Mouse (Mus musculus) heart, embryonic 11.5 days (tissue): ENCODE data around the gene Hs6st3. TPM values are rescaled to one million over a fixed set of nuclear protein-coding genes. Genes with fewer than 3 reads are reported as not detected.

Experiments
- ATAC-seq: fragments of 200-750 bp; cut with Nextera tagmentation; replicated peaks from 2 replicates; pipeline ENCODE4 v1.8.0; 2017; ENCODE audit warnings: moderate library complexity; ENCODE audit not compliant: insufficient number of reproducible peaks, low FRiP score, low TSS enrichment
- H3K27ac ChIP-seq: fragments of 300-500 bp; sonication (generic); 2 replicates; pipeline ENCODE4 v1.5.1; 2014; ENCODE audit warnings: mild to moderate bottlenecking, low read depth, low read length
- H3K27me3 ChIP-seq: fragments of 300-500 bp; sonication (generic); 2 replicates; pipeline ENCODE4 v1.6.1; 2014; ENCODE audit warnings: mild to moderate bottlenecking, low read length, mixed read lengths; ENCODE audit not compliant: control insufficient read depth, insufficient read depth
- H3K36me3 ChIP-seq: fragments of 300-500 bp; sonication (generic); 2 replicates; pipeline ENCODE4 v1.6.1; 2014; ENCODE audit warnings: mild to moderate bottlenecking, low read length, moderate library complexity, mixed read lengths; ENCODE audit not compliant: control insufficient read depth, insufficient read depth
- H3K4me1 ChIP-seq: fragments of 300-500 bp; sonication (generic); 2 replicates; pipeline ENCODE4 v1.6.1; 2014; ENCODE audit warnings: low read length; ENCODE audit not compliant: control insufficient read depth, insufficient read depth
- H3K4me2 ChIP-seq: fragments of 300-500 bp; sonication (generic); 2 replicates; pipeline ENCODE4 v1.6.1; 2014; ENCODE audit warnings: mild to moderate bottlenecking, moderate library complexity
- H3K4me3 ChIP-seq: fragments of 300-500 bp; sonication (generic); 2 replicates; pipeline ENCODE4 v1.5.1; 2014; ENCODE audit warnings: low read depth, low read length
- H3K9ac ChIP-seq: fragments of 300-500 bp; sonication (generic); 2 replicates; pipeline ENCODE4 v1.6.1; 2014; ENCODE audit warnings: mild to moderate bottlenecking, low read depth, low read length, moderate library complexity
- H3K9me3 ChIP-seq: fragments of 300-500 bp; sonication (generic); replicated peaks from 2 replicates; pipeline ENCODE4 v1.6.1; 2016; ENCODE audit warnings: low read length; ENCODE audit not compliant: control insufficient read depth
- WGBS: fragments of 180-500 bp; shearing (Covaris S2); extraction: QIAGEN DNeasy Blood & Tissue Kit; methylation state at CpG from one replicate; pipeline ENCODE4 v1.1.7; 2014; ENCODE audit not compliant: insufficient replicate concordance; 5-methylcytosine and 5-hydroxymethylcytosine counted together
- polyA plus RNA-seq: library from polyadenylated mRNA; unstranded; fragments of >200 nt; fragmentation: Nextera tagmentation; extraction: Ambion mirVana; gene quantifications from 2 replicates; pipeline ENCODE4 v1.2.1, GENCODE M21; 2014

Gene Hs6st3
- polyA plus RNA-seq, 1 experiment from 2014 or later = 0.20 TPM

DNA sequence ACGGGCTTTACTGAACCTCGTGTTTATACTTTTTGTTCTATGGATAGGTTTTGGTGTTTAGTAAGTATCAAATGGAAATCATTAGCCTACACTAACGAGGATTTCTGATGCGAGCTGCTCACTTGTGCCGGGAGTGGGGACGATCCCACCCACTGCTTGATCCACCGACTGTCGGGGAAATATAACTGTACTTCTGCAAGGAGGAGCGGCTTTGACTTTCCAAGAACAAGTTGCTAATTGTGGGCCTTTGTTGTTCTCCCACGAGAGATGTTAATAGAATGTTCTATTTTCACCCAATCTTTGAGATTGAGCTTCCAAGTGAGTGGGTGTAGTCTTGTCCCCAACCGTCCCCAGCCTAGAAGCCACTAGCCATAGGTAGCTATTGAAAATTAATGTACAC lies 209.1 kb downstream of the Hs6st3 start:
- Histone ChIP-seq H3K27me3 (no peaks in the 10 kb centered on the region), H3K36me3 (no peaks in the 10 kb centered on the region), H3K4me3 (no peak overlapping the region), H3K4me1 (no peaks in the 10 kb centered on the region), H3K9me3 (no peaks in the 10 kb centered on the region), H3K4me2 (no peak overlapping the region), H3K9ac (no peak overlapping the region), H3K27ac (no peak overlapping the region)
- WGBS = 89% methylated on average over 11 of the region's 11 CpGs
- no peak for ATAC-seq

DNA sequence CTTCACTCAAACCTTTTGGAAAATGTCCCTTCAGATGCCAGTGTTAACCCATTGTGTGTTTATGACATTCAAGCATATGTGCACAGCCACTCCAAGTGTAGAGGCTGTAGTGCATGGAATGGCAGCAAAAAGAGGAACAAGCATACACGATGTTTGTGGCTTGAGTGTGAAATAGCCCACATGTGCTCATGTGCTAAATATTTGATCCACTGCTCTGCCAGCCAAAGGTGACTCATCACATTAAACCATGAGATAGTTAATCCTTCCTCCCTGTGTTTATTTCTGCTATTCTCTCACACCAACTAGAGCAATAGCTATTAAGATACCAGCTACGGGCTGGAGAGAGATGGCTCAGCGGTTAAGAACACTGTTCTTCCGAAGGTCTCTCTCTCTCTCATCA lies 223.3 kb downstream of the Hs6st3 start:
- ATAC-seq = no peak
- 93% methylated on average over 4 of the region's 4 CpGs for WGBS

DNA sequence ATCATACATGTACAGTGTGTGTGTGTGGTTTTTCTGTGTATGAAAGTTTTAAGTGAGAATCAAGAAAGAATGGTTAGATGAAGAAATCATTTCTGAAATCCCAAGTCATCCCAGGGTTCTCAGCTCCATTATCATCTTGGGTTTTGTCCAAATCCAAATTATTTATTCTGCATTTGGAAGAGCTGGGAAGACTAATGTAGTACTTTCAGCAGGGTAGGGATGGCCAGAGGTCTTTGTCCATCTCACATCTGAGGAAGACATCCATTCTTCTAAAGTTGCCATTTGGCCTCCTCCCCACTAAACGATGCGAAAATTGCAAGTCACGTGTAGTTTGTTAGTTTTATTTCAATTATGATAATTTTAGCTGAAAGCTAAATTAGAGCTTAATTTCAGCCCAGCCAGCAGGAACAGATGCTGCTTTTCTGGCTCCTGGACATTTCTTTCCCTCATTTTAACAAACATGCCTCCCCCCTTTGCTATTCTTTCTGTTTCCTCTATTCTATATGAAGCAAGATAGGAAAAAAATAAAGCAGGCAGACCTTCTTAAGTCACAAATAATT lies 229.8 kb downstream of the Hs6st3 start:
- Histone ChIP-seq H3K36me3 (no peaks in the 10 kb centered on the region), H3K9me3 (no peaks in the 10 kb centered on the region), H3K4me1 (no peaks in the 10 kb centered on the region), H3K27me3 (no peaks in the 10 kb centered on the region), H3K4me2 (no peak overlapping the region), H3K27ac (no peak overlapping the region), H3K4me3 (no peak overlapping the region), H3K9ac (no peak overlapping the region)
- WGBS = 85% methylated on average over 3 of the region's 3 CpGs
- no peak for ATAC-seq

More for the DNA sequence above, 223.3 kb downstream of the Hs6st3 start:
- Histone ChIP-seq H3K36me3 (no peaks in the 10 kb centered on the region), H3K9ac (no peak overlapping the region), H3K4me3 (no peak overlapping the region), H3K27me3 (no peaks in the 10 kb centered on the region), H3K4me1 (no peaks in the 10 kb centered on the region), H3K9me3 (no peaks in the 10 kb centered on the region), H3K27ac (no peak overlapping the region), H3K4me2 (no peak overlapping the region)

DNA sequence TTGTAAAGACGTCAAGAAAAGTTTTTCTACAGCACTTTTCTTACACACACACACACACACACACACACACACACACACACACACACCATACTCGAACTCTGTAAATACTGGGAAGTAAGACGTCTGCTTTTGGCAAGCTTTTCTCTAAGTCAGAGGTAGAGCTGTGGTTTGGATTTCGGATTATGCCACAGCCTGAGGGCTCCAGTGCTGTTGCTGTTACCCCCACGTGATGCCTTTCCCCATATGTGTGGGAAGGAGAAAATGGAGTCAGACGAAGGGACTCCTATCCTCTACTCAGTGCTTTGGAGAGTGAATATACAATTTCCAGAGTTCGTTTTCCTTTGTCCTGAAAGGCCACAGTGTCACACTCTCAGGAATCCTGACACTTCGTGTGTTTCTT lies 231.1 kb downstream of the Hs6st3 start:
- no peak overlapping the region for H3K4me2 ChIP-seq
- H3K4me1 ChIP-seq = no peaks in the 10 kb centered on the region
- H3K4me3 ChIP-seq = no peak overlapping the region
- no peak overlapping the region for H3K9ac ChIP-seq
- no peaks in the 10 kb centered on the region for H3K27me3 ChIP-seq
- no peaks in the 10 kb centered on the region for H3K9me3 ChIP-seq
- no peaks in the 10 kb centered on the region for H3K36me3 ChIP-seq
- WGBS = 64% methylated on average over 8 of the region's 8 CpGs
- H3K27ac ChIP-seq = no peak overlapping the region
- ATAC-seq = no peak

DNA sequence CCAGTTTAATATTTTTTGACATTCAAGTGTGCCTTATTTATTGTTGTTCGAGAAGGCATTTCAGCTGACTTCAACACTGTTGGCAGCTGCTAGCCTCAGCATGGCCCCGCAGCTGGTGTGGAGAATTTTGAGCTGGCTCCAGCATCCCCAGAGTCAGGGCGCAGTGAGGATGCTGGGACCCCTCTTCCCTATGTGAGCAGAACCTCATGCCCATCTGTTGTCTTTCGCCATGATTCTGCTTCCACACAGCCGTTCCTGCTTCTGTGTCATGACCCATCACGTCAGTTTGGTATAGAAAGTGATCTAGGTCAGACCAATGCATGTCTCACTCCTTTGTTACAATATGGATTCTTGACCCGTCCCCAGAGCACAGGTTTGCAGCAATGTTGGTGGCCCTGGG lies 231.9 kb downstream of the Hs6st3 start:
- no peak overlapping the region for H3K4me3 ChIP-seq
- no peak overlapping the region for H3K27ac ChIP-seq
- H3K9me3 ChIP-seq = no peaks in the 10 kb centered on the region
- no peaks in the 10 kb centered on the region for H3K27me3 ChIP-seq
- 82% methylated on average over 7 of the region's 7 CpGs for WGBS
- no peak for ATAC-seq
- no peak overlapping the region for H3K9ac ChIP-seq
- no peaks in the 10 kb centered on the region for H3K4me1 ChIP-seq
- H3K4me2 ChIP-seq = no peak overlapping the region
- H3K36me3 ChIP-seq = no peaks in the 10 kb centered on the region

DNA sequence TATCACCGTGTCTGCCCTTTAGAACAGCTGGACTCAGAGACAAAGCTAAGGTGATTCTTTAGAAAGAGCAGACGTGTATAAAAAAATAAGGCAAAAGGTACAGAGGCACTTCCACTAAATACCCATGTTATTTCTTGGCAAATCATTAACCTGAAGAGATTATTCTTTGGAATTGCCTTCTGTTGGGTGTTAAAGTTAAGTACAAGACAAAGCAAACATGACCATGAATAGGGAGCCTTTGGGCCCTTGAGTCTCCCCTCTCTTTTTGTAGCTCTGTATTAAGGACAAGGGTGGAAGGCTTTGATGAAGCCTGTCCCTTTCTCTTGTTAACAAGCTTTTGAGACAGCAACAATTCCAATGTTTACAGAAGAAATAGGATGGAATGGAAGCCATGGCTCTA lies 241.2 kb downstream of the Hs6st3 start:
- ATAC-seq = no peak
- WGBS = 75% methylated on average over 2 of the region's 2 CpGs
- no peaks in the 10 kb centered on the region for H3K27me3 ChIP-seq

DNA sequence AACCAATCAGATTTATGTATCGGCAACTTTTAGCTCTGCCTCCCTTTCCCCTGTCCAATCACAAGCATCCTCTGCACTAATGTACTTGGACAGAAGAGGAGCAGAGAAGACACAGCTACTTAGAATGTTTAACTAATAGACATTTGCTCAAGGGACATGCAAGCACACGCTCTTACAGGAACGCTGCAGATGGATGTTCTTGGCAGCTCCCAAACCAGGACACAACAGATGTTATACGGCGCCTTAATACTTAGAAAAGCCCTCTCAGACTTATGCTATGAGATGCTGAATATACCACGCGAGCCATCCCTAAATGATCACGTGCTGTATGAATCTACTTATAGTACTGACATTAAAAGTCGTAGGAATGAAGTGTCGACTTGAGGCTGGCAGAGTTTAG lies 263.5 kb downstream of the Hs6st3 start:
- Histone ChIP-seq H3K4me1 (no peaks in the 10 kb centered on the region), H3K36me3 (no peaks in the 10 kb centered on the region), H3K9me3 (no peaks in the 10 kb centered on the region), H3K27me3 (no peaks in the 10 kb centered on the region), H3K4me2 (no peak overlapping the region), H3K4me3 (no peak overlapping the region), H3K9ac (no peak overlapping the region), H3K27ac (no peak overlapping the region)
- 86% methylated on average over 10 of the region's 10 CpGs for WGBS
- ATAC-seq = no peak

More for the DNA sequence above, 241.2 kb downstream of the Hs6st3 start:
- Histone ChIP-seq H3K36me3 (no peaks in the 10 kb centered on the region), H3K4me3 (no peak overlapping the region), H3K4me1 (no peaks in the 10 kb centered on the region), H3K27ac (no peak overlapping the region), H3K4me2 (no peak overlapping the region), H3K9me3 (peaks cover 2% of the 10 kb centered on the region; the same call in 1 of the 2 replicates), H3K9ac (no peak overlapping the region)

DNA sequence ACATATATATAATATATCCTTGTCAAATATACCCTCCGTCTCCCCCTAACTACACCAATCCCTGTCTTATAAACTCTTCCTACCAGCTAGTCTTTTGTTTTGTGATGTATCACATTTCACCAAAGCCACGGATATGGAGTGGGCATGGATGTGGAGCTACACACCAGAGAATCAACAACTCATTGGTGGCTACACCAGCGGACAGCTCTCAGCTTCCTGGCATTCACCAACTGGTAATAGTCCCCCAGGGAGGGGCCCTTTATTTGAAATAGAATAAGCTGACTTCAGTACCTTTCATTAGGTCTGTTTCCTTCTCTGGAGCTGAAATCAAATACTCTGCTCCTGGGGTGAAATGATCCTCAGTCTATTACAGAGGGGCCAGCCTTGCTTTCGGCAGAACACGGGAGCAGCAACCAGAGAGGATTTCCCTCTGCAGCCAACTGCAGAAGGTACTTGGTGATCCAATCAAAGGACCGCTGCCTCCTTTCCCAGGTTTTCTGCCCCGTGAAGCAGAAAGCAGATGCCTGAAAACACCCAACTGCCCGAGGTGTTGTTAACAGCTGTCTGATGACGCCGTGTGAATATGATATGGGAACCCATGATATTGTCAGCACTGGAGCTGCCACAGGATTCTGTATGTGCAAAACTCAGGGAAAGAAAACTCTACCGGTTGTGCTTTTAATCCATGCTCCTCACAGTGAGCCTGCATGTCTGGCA lies 271.4 kb downstream of the Hs6st3 start:
- H3K27ac ChIP-seq = no peak overlapping the region
- H3K4me2 ChIP-seq = no peak overlapping the region
- H3K27me3 ChIP-seq = no peaks in the 10 kb centered on the region
- H3K9ac ChIP-seq = no peak overlapping the region
- no peaks in the 10 kb centered on the region for H3K4me1 ChIP-seq
- no peaks in the 10 kb centered on the region for H3K36me3 ChIP-seq
- ATAC-seq = no peak
- 69% methylated on average over 11 of the region's 11 CpGs for WGBS
- no peaks in the 10 kb centered on the region for H3K9me3 ChIP-seq
- H3K4me3 ChIP-seq = no peak overlapping the region

DNA sequence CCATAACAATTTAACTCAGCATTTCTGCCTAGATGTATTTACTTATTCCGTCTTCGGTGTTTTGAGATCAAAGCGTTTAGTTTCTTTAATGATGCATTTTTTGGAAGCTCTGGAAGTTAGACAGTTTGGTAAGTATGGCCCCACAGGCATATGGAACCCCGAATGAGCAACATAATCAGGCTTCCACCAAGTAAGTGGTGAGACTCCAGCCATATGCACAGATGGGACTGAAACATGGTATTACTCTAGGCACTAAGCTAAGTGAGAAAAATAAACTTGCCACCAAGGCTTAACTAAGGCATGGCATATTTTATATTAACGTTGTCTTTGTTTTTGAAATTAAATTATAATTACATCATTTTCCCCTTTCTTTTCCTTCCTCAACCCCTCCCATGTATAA lies 284.8 kb downstream of the Hs6st3 start:
- Histone ChIP-seq H3K4me1 (no peaks in the 10 kb centered on the region), H3K4me2 (no peak overlapping the region), H3K4me3 (no peak overlapping the region), H3K9ac (no peak overlapping the region), H3K9me3 (no peaks in the 10 kb centered on the region), H3K27me3 (no peaks in the 10 kb centered on the region), H3K27ac (no peak overlapping the region), H3K36me3 (no peaks in the 10 kb centered on the region)
- 72% methylated on average over 5 of the region's 5 CpGs for WGBS
- no peak for ATAC-seq
